Mouse (Mus musculus) left cerebral cortex, adult 11 months (tissue): ENCODE results near the gene Hist3h2ba.

Experiments
- DNase-seq: peaks from one replicate; pipeline ENCODE4 v3.0.0; 2022; ENCODE audit warnings: low spot score

The Hist3h2ba gene

GRCm38 (mm10) chr11:58985299-58985917, 36.7 kb downstream of the Hist3h2ba start:
- DNase-seq = no peak

- DNase-seq = no peak
Observed at GRCm38 (mm10) chr11:58989166-58989565, 40.4 kb downstream of the Hist3h2ba start.

GRCm38 (mm10) chr11:58990141-58990540, 41.4 kb downstream of the Hist3h2ba start:
- DNase-seq = no peak

- DNase-seq = no peak
Observed at GRCm38 (mm10) chr11:58990794-58991193, 42.1 kb downstream of the Hist3h2ba start.

GRCm38 (mm10) chr11:58991911-58992310, 43.2 kb downstream of the Hist3h2ba start:
- no peak for DNase-seq

- no peak for DNase-seq
Observed at GRCm38 (mm10) chr11:58993091-58993670, 44.5 kb downstream of the Hist3h2ba start.

- DNase-seq = no peak
Observed at GRCm38 (mm10) chr11:58994337-58994826, 45.7 kb downstream of the Hist3h2ba start.

GRCm38 (mm10) chr11:58995061-58995806, 46.5 kb downstream of the Hist3h2ba start:
- DNase-seq = no peak

GRCm38 (mm10) chr11:58995807-58996370, 47.2 kb downstream of the Hist3h2ba start:
- DNase-seq = no peak

- no peak for DNase-seq
Observed at GRCm38 (mm10) chr11:58997541-58997940, 48.8 kb downstream of the Hist3h2ba start.
